ENCODE assay signal across 10 mouse cellular contexts in genomic region chr7:139434095-139434830, GRCm38 (mm10). TPM values are rescaled to one million over a fixed set of nuclear protein-coding genes. Genes with fewer than 3 reads are reported as not detected.
DNase-seq lines count a peak whose midpoint lies in the region; ATAC-seq and TF ChIP-seq lines count a peak whose summit lies in the region.
"Had no signal": no experiment of that assay in that cellular context is flagged by ENCODE, and none has a peak within 500 bp of the region (broad histone marks: within the 10 kb centered on the region; RNA-seq: fewer than 3 reads in every experiment).

No protein-coding gene starts in this region.

- H3K4me2 ChIP-seq in kidney, embryonic 16.5 days (replicated peaks; ENCODE audit: low read depth, low read length) = no peak overlapping the region
- no peak overlapping the region for H3K4me2 ChIP-seq in lung, postnatal 0 days (replicated peaks; ENCODE audit: low read depth, low read length)
- H3K4me2 ChIP-seq: embryonic facial prominence, embryonic 12.5 days had no signal

- H3K9me3 ChIP-seq in heart, embryonic 10.5 days = no peaks in the 10 kb centered on the region
- H3K9me3 ChIP-seq in kidney, embryonic 16.5 days (ENCODE audit: low read length) = 0 out of 2 replicates have a peak, but pooled peaks cover 2% of the 10 kb centered on the region
- H3K9me3 ChIP-seq in lung, postnatal 0 days (ENCODE audit: low read length) = no peaks in the 10 kb centered on the region
- no peaks in the 10 kb centered on the region for H3K9me3 ChIP-seq in midbrain, embryonic 10.5 days (replicated peaks)
- H3K9me3 ChIP-seq: embryonic facial prominence, embryonic 12.5 days had no signal

- peak overlapping the region; percentile 77 for H3K27ac ChIP-seq in heart, embryonic 10.5 days
- peak overlapping the region; percentile 62; the same call in 1 of the 2 replicates for H3K27ac ChIP-seq in kidney, embryonic 16.5 days (ENCODE audit: low read length)
- H3K27ac ChIP-seq in lung, postnatal 0 days (ENCODE audit: low read length) = peak overlapping the region; percentile 71
- no peak overlapping the region for H3K27ac ChIP-seq in midbrain, embryonic 10.5 days (replicated peaks)
- H3K27ac ChIP-seq: embryonic facial prominence, embryonic 12.5 days had no signal

- no peak overlapping the region for H3K9ac ChIP-seq in kidney, embryonic 16.5 days (replicated peaks; ENCODE audit: low read length)
- H3K9ac ChIP-seq in lung, postnatal 0 days (replicated peaks; ENCODE audit: low read depth) = no peak overlapping the region
- H3K9ac ChIP-seq: embryonic facial prominence, embryonic 12.5 days had no signal

- peaks cover 59% of the 10 kb centered on the region for H3K4me1 ChIP-seq in heart, embryonic 10.5 days
- peaks cover 23% of the 10 kb centered on the region for H3K4me1 ChIP-seq in kidney, embryonic 16.5 days (ENCODE audit: insufficient read depth, low read length)
- H3K4me1 ChIP-seq in lung, postnatal 0 days (ENCODE audit: insufficient read depth, low read depth, low read length) = peaks cover 30% of the 10 kb centered on the region; the same call in 1 of the 2 replicates
- peaks cover 13% of the 10 kb centered on the region for H3K4me1 ChIP-seq in midbrain, embryonic 10.5 days

- 29% methylated on average over 5 of the region's 5 CpGs for WGBS in heart, embryonic 10.5 days
- whole genome bisulfite sequencing in kidney, embryonic 16.5 days = 60% methylated on average over 5 of the region's 5 CpGs
- 20% methylated on average over 5 of the region's 5 CpGs for WGBS in lung, postnatal 0 days
- 90% methylated on average over 5 of the region's 5 CpGs for WGBS in midbrain, embryonic 10.5 days

- peak; percentile 54 to 73 for DNase-seq in adrenal gland, adult (ENCODE audit: inconsistent age in 2 of 2, low spot score in 1 of 2)
- no peak for DNase-seq in adrenal gland, postnatal 4 days (ENCODE audit: low spot score in 2 of 2)
- no peak for DNase-seq in heart, embryonic 10.5 days (ENCODE audit: low spot score)
- DNase-seq in lung, postnatal 0 days (ENCODE audit: low spot score) = peak; percentile 80
- DNase-seq in layer of hippocampus, postnatal 10 days (ENCODE audit: low spot score in 2 of 2) = no peak
- no peak for DNase-seq in frontal cortex, adult 2 months (ENCODE audit: extremely low spot score in 1 of 2, low spot score in 1 of 2)
- DNase-seq in midbrain, embryonic 10.5 days (ENCODE audit: low spot score) = no peak

- ATAC-seq in kidney, embryonic 16.5 days (ENCODE audit: low FRiP score, low TSS enrichment) = peak; percentile 69
- peak; percentile 93 for ATAC-seq in lung, postnatal 0 days
- ATAC-seq: intestine, postnatal 0 days had no signal

- peaks cover 6% of the 10 kb centered on the region; the same call in 1 of the 2 replicates for H3K36me3 ChIP-seq in heart, embryonic 10.5 days
- no peaks in the 10 kb centered on the region for H3K36me3 ChIP-seq in kidney, embryonic 16.5 days (ENCODE audit: insufficient read depth, low read length)
- no peaks in the 10 kb centered on the region for H3K36me3 ChIP-seq in lung, postnatal 0 days (ENCODE audit: insufficient read depth, low read length)
- H3K36me3 ChIP-seq in midbrain, embryonic 10.5 days = no peaks in the 10 kb centered on the region
- H3K36me3 ChIP-seq: embryonic facial prominence, embryonic 12.5 days had no signal

- peak; percentile 96 for TF ChIP-seq EP300 in lung, postnatal 0 days (IDR thresholded peaks at IDR 0.05)

- no peak for TF ChIP-seq CTCF in lung, postnatal 0 days (IDR thresholded peaks at IDR 0.05)

- H3K4me3 ChIP-seq in heart, embryonic 10.5 days = no peak overlapping the region
- no peak overlapping the region for H3K4me3 ChIP-seq in kidney, embryonic 16.5 days (ENCODE audit: low read length)
- no peak overlapping the region for H3K4me3 ChIP-seq in lung, postnatal 0 days (ENCODE audit: low read depth, low read length)
- H3K4me3 ChIP-seq in midbrain, embryonic 10.5 days = no peak overlapping the region
- H3K4me3 ChIP-seq: embryonic facial prominence, embryonic 12.5 days had no signal

- H3K27me3 ChIP-seq in heart, embryonic 10.5 days (ENCODE audit: insufficient read depth, poor library complexity, severe bottlenecking) = no peaks in the 10 kb centered on the region
- H3K27me3 ChIP-seq in kidney, embryonic 16.5 days (ENCODE audit: insufficient read depth, low read length) = no peaks in the 10 kb centered on the region
- H3K27me3 ChIP-seq in lung, postnatal 0 days (replicated peaks; ENCODE audit: insufficient read depth, low read length) = no peaks in the 10 kb centered on the region
- H3K27me3 ChIP-seq in midbrain, embryonic 10.5 days (ENCODE audit: low read depth, poor library complexity, severe bottlenecking) = no peaks in the 10 kb centered on the region
- H3K27me3 ChIP-seq: embryonic facial prominence, embryonic 12.5 days had no signal

RNA-seq across cellular contexts. Expression of gene Inpp5a, which starts 45.4 kb away (rescaled TPM):
- 100 to 1,000 TPM; 103 to 105 TPM for total RNA-seq in adrenal gland, postnatal 4 days (2021)
- 46.9 and 60.9 TPM in 2 replicates for polyA plus RNA-seq in heart, embryonic 10.5 days (2016; fragmentation: Nextera tagmentation; extraction: Ambion mirVana)
- 16.0 and 17.7 TPM in 2 replicates for polyA plus RNA-seq in kidney, embryonic 16.5 days (2015; fragmentation: Nextera tagmentation; extraction: Ambion mirVana)
- polyA plus RNA-seq in lung, postnatal 0 days (2015; fragmentation: Nextera tagmentation; extraction: Ambion mirVana) = 41.3 and 44.8 TPM in 2 replicates
- total RNA-seq in layer of hippocampus, postnatal 10 days (2021) = 10 to 100 TPM; 41.2 to 43.2 TPM
- polyA plus RNA-seq in frontal cortex, adult 2 months (2012; rRNA removed) = 35.4 and 38.4 TPM in 2 replicates
- 17.3 and 19.2 TPM in 2 replicates for polyA plus RNA-seq in midbrain, embryonic 10.5 days (2016; fragmentation: Nextera tagmentation; extraction: Ambion mirVana)

Comparison
In these comparisons a context has a peak if more than half of its experiments do, and no peak if none do; other contexts are left out.
1. DNase-seq: peak in adrenal gland, adult (2 of 2) and lung, postnatal 0 days (single experiment); none in adrenal gland, postnatal 4 days (0 of 2), heart, embryonic 10.5 days (single experiment), layer of hippocampus, postnatal 10 days (0 of 2), frontal cortex, adult 2 months (0 of 2) and midbrain, embryonic 10.5 days (single experiment).